22 mouse cellular contexts compared by ENCODE assay signal in genomic region chr16:88864887-88865407, GRCm38 (mm10). TPM values are rescaled to one million over a fixed set of nuclear protein-coding genes. Genes with fewer than 3 reads are reported as not detected.
"Had no signal": no experiment of that assay in that cellular context is flagged by ENCODE, and none has a peak within 500 bp of the region (broad histone marks: within the 10 kb centered on the region; RNA-seq: fewer than 3 reads in every experiment).

No protein-coding gene starts in this region.

- H3K9ac ChIP-seq: liver, embryonic 12.5 days; liver, embryonic 14.5 days; lung, embryonic 14.5 days; midbrain, embryonic 12.5 days; stomach, embryonic 15.5 days had no signal

- H3K36me3 ChIP-seq: liver, embryonic 12.5 days; midbrain, embryonic 10.5 days; midbrain, embryonic 12.5 days; stomach, embryonic 15.5 days had no signal

- H3K9me3 ChIP-seq: liver, embryonic 12.5 days; midbrain, embryonic 10.5 days; midbrain, embryonic 12.5 days; stomach, embryonic 15.5 days had no signal

- DNase-seq: lung, adult 18-20 months; lung, embryonic 14.5 days; lung, postnatal 10 days; lung, postnatal 4 days; midbrain, embryonic 14.5 days; right cerebral cortex, postnatal 14 days; thymus, adult 2 months; thymus, postnatal 25 days; thymus, postnatal 4 days had no signal

- H3K27ac ChIP-seq: liver, embryonic 12.5 days; liver, embryonic 14.5 days; midbrain, embryonic 10.5 days; midbrain, embryonic 12.5 days; stomach, embryonic 15.5 days; stomach, postnatal 0 days had no signal

- H3K4me3 ChIP-seq: liver, embryonic 12.5 days; midbrain, embryonic 10.5 days; midbrain, embryonic 12.5 days; myocyte; stomach, embryonic 15.5 days had no signal

- H3K4me2 ChIP-seq: liver, embryonic 12.5 days; lung, embryonic 14.5 days; midbrain, embryonic 12.5 days; stomach, embryonic 15.5 days had no signal

- H3K4me1 ChIP-seq: liver, embryonic 12.5 days; midbrain, embryonic 10.5 days; midbrain, embryonic 12.5 days; stomach, embryonic 15.5 days had no signal

- ATAC-seq: liver, embryonic 12.5 days; midbrain, embryonic 16.5 days had no signal

- H3K27me3 ChIP-seq: liver, embryonic 12.5 days; midbrain, embryonic 12.5 days; stomach, embryonic 15.5 days had no signal

RNA-seq across cellular contexts. Expression of gene Krtap19-1, which starts 4.3 kb away (rescaled TPM):
- polyA plus RNA-seq: liver, embryonic 12.5 days; liver, embryonic 14.5 days; liver, embryonic 16.5 days; lung, embryonic 14.5 days; lung, embryonic 16.5 days; midbrain, embryonic 10.5 days; midbrain, embryonic 12.5 days; midbrain, embryonic 14.5 days; midbrain, embryonic 16.5 days; myocyte; spleen, adult 2 months; stomach, embryonic 15.5 days; stomach, postnatal 0 days; testis, adult 2 months; thymus, adult 2 months; urinary bladder, adult 2 months had no signal

RNA-seq across cellular contexts. Expression of gene Krtap19-2, which starts 9.1 kb away (rescaled TPM):
- polyA plus RNA-seq: liver, embryonic 12.5 days; liver, embryonic 14.5 days; liver, embryonic 16.5 days; lung, embryonic 14.5 days; lung, embryonic 16.5 days; midbrain, embryonic 10.5 days; midbrain, embryonic 12.5 days; midbrain, embryonic 14.5 days; midbrain, embryonic 16.5 days; myocyte; spleen, adult 2 months; stomach, embryonic 15.5 days; stomach, postnatal 0 days; testis, adult 2 months; thymus, adult 2 months; urinary bladder, adult 2 months had no signal

RNA-seq across cellular contexts. Expression of gene Krtap19-3, which starts 12.9 kb away (rescaled TPM):
- polyA plus RNA-seq: liver, embryonic 12.5 days; liver, embryonic 14.5 days; liver, embryonic 16.5 days; lung, embryonic 14.5 days; lung, embryonic 16.5 days; midbrain, embryonic 10.5 days; midbrain, embryonic 12.5 days; midbrain, embryonic 14.5 days; midbrain, embryonic 16.5 days; myocyte; spleen, adult 2 months; stomach, embryonic 15.5 days; stomach, postnatal 0 days; testis, adult 2 months; thymus, adult 2 months; urinary bladder, adult 2 months had no signal

RNA-seq across cellular contexts. Expression of gene Krtap19-4, which starts 19.9 kb away (rescaled TPM):
- polyA plus RNA-seq: liver, embryonic 12.5 days; liver, embryonic 14.5 days; liver, embryonic 16.5 days; lung, embryonic 14.5 days; lung, embryonic 16.5 days; midbrain, embryonic 10.5 days; midbrain, embryonic 12.5 days; midbrain, embryonic 14.5 days; midbrain, embryonic 16.5 days; myocyte; spleen, adult 2 months; stomach, embryonic 15.5 days; stomach, postnatal 0 days; testis, adult 2 months; thymus, adult 2 months; urinary bladder, adult 2 months had no signal

RNA-seq across cellular contexts. Expression of gene Krtap19-5, which starts 31.3 kb away (rescaled TPM):
- polyA plus RNA-seq: liver, embryonic 12.5 days; liver, embryonic 14.5 days; liver, embryonic 16.5 days; lung, embryonic 14.5 days; lung, embryonic 16.5 days; midbrain, embryonic 10.5 days; midbrain, embryonic 12.5 days; midbrain, embryonic 14.5 days; midbrain, embryonic 16.5 days; myocyte; spleen, adult 2 months; stomach, embryonic 15.5 days; stomach, postnatal 0 days; testis, adult 2 months; thymus, adult 2 months; urinary bladder, adult 2 months had no signal
